Mouse (Mus musculus) adrenal gland, adult 18-20 months (tissue): ENCODE measurements around the gene Tmem208. TPM values are rescaled to one million over a fixed set of nuclear protein-coding genes. Genes with fewer than 3 reads are reported as not detected.

Experiments
- DNase-seq, 2 experiments: peaks; one replicate each; pipeline ENCODE4 v3.0.0; 2021 to 2022; ENCODE audit warnings: low spot score in 2 of 2
- total RNA-seq, 2 experiments: library from RNA; stranded (reverse); gene quantifications; 1 replicate in 1 of 2; 2 replicates in 1 of 2; pipeline ENCODE4 v1.2.3; 2021

Gene Tmem208
- total RNA-seq, 2 experiments from 2014 or later = 55.6 to 69.6 TPM

GRCm38 (mm10) chr8:105318662-105319190, 7.4 kb upstream of the Tmem208 start:
- DNase-seq = no peak

- DNase-seq = no peak
Measured at GRCm38 (mm10) chr8:105323183-105323582, 3.0 kb upstream of the Tmem208 start.

- no peak for DNase-seq
Measured at GRCm38 (mm10) chr8:105325641-105326093, 487 bp upstream of the Tmem208 start.

- no peak for DNase-seq
Measured at GRCm38 (mm10) chr8:105326968-105327367, 814 bp downstream of the Tmem208 start.

GRCm38 (mm10) chr8:105330325-105330724, 4.2 kb downstream of the Tmem208 start:
- DNase-seq = no peak

GRCm38 (mm10) chr8:105331469-105331868, 5.3 kb downstream of the Tmem208 start:
- no peak for DNase-seq

GRCm38 (mm10) chr8:105331931-105332330, 5.8 kb downstream of the Tmem208 start:
- no peak for DNase-seq

GRCm38 (mm10) chr8:105332523-105332922, 6.4 kb downstream of the Tmem208 start:
- no peak for DNase-seq

- no peak for DNase-seq
Measured at GRCm38 (mm10) chr8:105336373-105337130, 10.4 kb downstream of the Tmem208 start.

GRCm38 (mm10) chr8:105338992-105339391, 12.8 kb downstream of the Tmem208 start:
- DNase-seq = no peak

- DNase-seq = no peak
Measured at GRCm38 (mm10) chr8:105339886-105340635, 13.9 kb downstream of the Tmem208 start.

- no peak for DNase-seq
Measured at GRCm38 (mm10) chr8:105341399-105341798, 15.2 kb downstream of the Tmem208 start.

- DNase-seq = no peak
Measured at GRCm38 (mm10) chr8:105342768-105343167, 16.6 kb downstream of the Tmem208 start.

GRCm38 (mm10) chr8:105343791-105344574, 17.8 kb downstream of the Tmem208 start:
- no peak for DNase-seq

GRCm38 (mm10) chr8:105345061-105345975, 19.2 kb downstream of the Tmem208 start:
- DNase-seq = no peak

GRCm38 (mm10) chr8:105346611-105347427, 20.7 kb downstream of the Tmem208 start:
- peak; percentile 36 to 53 for DNase-seq

GRCm38 (mm10) chr8:105347428-105348221, 21.5 kb downstream of the Tmem208 start, which contains the start of gene Fhod1:
Gene Fhod1 (minus strand): TSS chr8:105347953.
- DNase-seq = peak; percentile 86 to 89

GRCm38 (mm10) chr8:105348450-105349095, 22.4 kb downstream of the Tmem208 start, which contains the start of gene Slc9a5:
Gene Slc9a5 (plus strand): TSS chr8:105348843.
- DNase-seq = peak; percentile 50 to 54
